ENCODE assay signal across 24 mouse cellular contexts in genomic region chr16:93676376-93676775, GRCm38 (mm10). TPM values are rescaled to one million over a fixed set of nuclear protein-coding genes. Genes with fewer than 3 reads are reported as not detected.
"Had no signal": no experiment of that assay in that cellular context is flagged by ENCODE, and none has a peak within 500 bp of the region (broad histone marks: within the 10 kb centered on the region; RNA-seq: fewer than 3 reads in every experiment).

No protein-coding gene starts in this region.

- H3K36me3 ChIP-seq: midbrain, embryonic 10.5 days; midbrain, embryonic 12.5 days; neural tube, embryonic 13.5 days; neural tube, embryonic 15.5 days had no signal

- H3K4me3 ChIP-seq: midbrain, embryonic 10.5 days; midbrain, embryonic 12.5 days; myocyte; neural tube, embryonic 13.5 days; neural tube, embryonic 15.5 days had no signal

- H3K9me3 ChIP-seq: midbrain, embryonic 12.5 days; neural tube, embryonic 13.5 days; neural tube, embryonic 15.5 days had no signal

- H3K9ac ChIP-seq: lung, embryonic 14.5 days; midbrain, embryonic 12.5 days; neural tube, embryonic 13.5 days; neural tube, embryonic 15.5 days had no signal

- H3K4me1 ChIP-seq: midbrain, embryonic 10.5 days; midbrain, embryonic 12.5 days; neural tube, embryonic 13.5 days; neural tube, embryonic 15.5 days had no signal

- ATAC-seq: midbrain, embryonic 16.5 days had no signal

- H3K27ac ChIP-seq: midbrain, embryonic 10.5 days; midbrain, embryonic 12.5 days; neural tube, embryonic 13.5 days; neural tube, embryonic 15.5 days had no signal

- H3K4me2 ChIP-seq: lung, embryonic 14.5 days; midbrain, embryonic 12.5 days; neural tube, embryonic 13.5 days; neural tube, embryonic 15.5 days had no signal

- DNase-seq: lung, embryonic 14.5 days; lung, postnatal 10 days; lung, postnatal 4 days; midbrain, embryonic 14.5 days; retina, postnatal 1 day; right cerebral cortex, adult 18-20 months; right cerebral cortex, postnatal 25 days; right cerebral cortex, postnatal 4 days; spleen, adult 18-20 months; thymus, adult 18-20 months; thymus, postnatal 14 days; thymus, postnatal 36 days had no signal

RNA-seq across cellular contexts. Expression of gene Gm5678, which starts 48.5 kb away (rescaled TPM):
- total RNA-seq: megakaryocyte, adult 5-6 weeks; megakaryocyte-erythroid progenitor cell, adult 5-6 weeks had no signal
- polyA plus RNA-seq: lung, embryonic 14.5 days; lung, embryonic 16.5 days; midbrain, embryonic 10.5 days; midbrain, embryonic 12.5 days; midbrain, embryonic 14.5 days; midbrain, embryonic 16.5 days; myocyte; neural tube, embryonic 11.5 days; neural tube, embryonic 13.5 days; neural tube, embryonic 15.5 days; small intestine, adult 2 months; stomach, embryonic 14.5 days had no signal
